In genomic region chr15:3622746-3623145, GRCm38 (mm10) we compare ENCODE assay signal across 27 mouse cellular contexts.
"Had no signal": no experiment of that assay in that cellular context is flagged by ENCODE, and none has a peak within 500 bp of the region (broad histone marks: within the 10 kb centered on the region; RNA-seq: fewer than 3 reads in every experiment).

No protein-coding gene starts in this region.

- H3K9ac ChIP-seq: heart, embryonic 13.5 days; heart, embryonic 15.5 days; hindbrain, embryonic 13.5 days; hindbrain, embryonic 15.5 days; kidney, embryonic 15.5 days; limb, embryonic 12.5 days; limb, embryonic 15.5 days; liver, embryonic 12.5 days; liver, embryonic 14.5 days had no signal

- H3K9me3 ChIP-seq: heart, embryonic 13.5 days; heart, embryonic 15.5 days; hindbrain, embryonic 13.5 days; hindbrain, embryonic 15.5 days; kidney, embryonic 15.5 days; limb, embryonic 12.5 days; limb, embryonic 15.5 days; liver, embryonic 12.5 days had no signal

- H3K27me3 ChIP-seq: heart, embryonic 13.5 days; heart, embryonic 15.5 days; hindbrain, embryonic 13.5 days; hindbrain, embryonic 15.5 days; kidney, embryonic 15.5 days; limb, embryonic 12.5 days; limb, embryonic 15.5 days; liver, embryonic 12.5 days had no signal

- H3K4me1 ChIP-seq: heart, embryonic 13.5 days; heart, embryonic 15.5 days; hindbrain, embryonic 13.5 days; hindbrain, embryonic 15.5 days; kidney, embryonic 15.5 days; limb, embryonic 12.5 days; limb, embryonic 15.5 days; liver, embryonic 12.5 days had no signal

- H3K27ac ChIP-seq: heart, adult 2 months; heart, embryonic 13.5 days; heart, embryonic 15.5 days; hindbrain, embryonic 13.5 days; hindbrain, embryonic 15.5 days; hindbrain, postnatal 0 days; kidney, embryonic 15.5 days; kidney, postnatal 0 days; limb, embryonic 12.5 days; limb, embryonic 15.5 days; liver, embryonic 12.5 days; liver, embryonic 14.5 days had no signal

- DNase-seq: gastrocnemius, postnatal 14 days; gastrocnemius, postnatal 36 days; heart, adult 11 months; heart, adult 2 months; heart, postnatal 14 days; heart, postnatal 36 days; kidney, adult 11 months; kidney, adult 2 months; kidney, adult 9 months; kidney, postnatal 14 days; kidney, postnatal 36 days; layer of hippocampus, adult 9-11 months; layer of hippocampus, postnatal 36 days; left cerebral cortex, postnatal 4 days had no signal

- ATAC-seq: hindbrain, postnatal 0 days; intestine, embryonic 16.5 days; liver, embryonic 12.5 days had no signal

- H3K36me3 ChIP-seq: heart, embryonic 13.5 days; heart, embryonic 15.5 days; hindbrain, embryonic 13.5 days; hindbrain, embryonic 15.5 days; kidney, embryonic 15.5 days; limb, embryonic 12.5 days; limb, embryonic 15.5 days; liver, embryonic 12.5 days had no signal

- H3K4me2 ChIP-seq: heart, embryonic 11.5 days; heart, embryonic 13.5 days; heart, embryonic 15.5 days; hindbrain, embryonic 13.5 days; hindbrain, embryonic 15.5 days; kidney, embryonic 15.5 days; limb, embryonic 12.5 days; limb, embryonic 15.5 days; liver, embryonic 12.5 days had no signal

- H3K4me3 ChIP-seq: heart, adult 2 months; heart, embryonic 13.5 days; heart, embryonic 15.5 days; hindbrain, embryonic 13.5 days; hindbrain, embryonic 15.5 days; kidney, embryonic 15.5 days; limb, embryonic 12.5 days; limb, embryonic 15.5 days; liver, embryonic 12.5 days had no signal
